Mouse (Mus musculus) cerebellum, adult 8-10 months (tissue): ENCODE measurements around the gene Fam129b.
"Not testable (repeated sequence)": the region's sequence is repeated elsewhere in the genome, so short reads cannot be mapped to it uniquely, and the experiment has no call there.

Experiments
- DNase-seq: peaks from one replicate; pipeline ENCODE4 v3.0.0; 2022

Gene Fam129b

GRCm38 (mm10) chr2:32875675-32876489, at the start of gene Fam129b:
Gene Fam129b (plus strand): TSS chr2:32876114.
- DNase-seq, result peak; percentile 79

DNA sequence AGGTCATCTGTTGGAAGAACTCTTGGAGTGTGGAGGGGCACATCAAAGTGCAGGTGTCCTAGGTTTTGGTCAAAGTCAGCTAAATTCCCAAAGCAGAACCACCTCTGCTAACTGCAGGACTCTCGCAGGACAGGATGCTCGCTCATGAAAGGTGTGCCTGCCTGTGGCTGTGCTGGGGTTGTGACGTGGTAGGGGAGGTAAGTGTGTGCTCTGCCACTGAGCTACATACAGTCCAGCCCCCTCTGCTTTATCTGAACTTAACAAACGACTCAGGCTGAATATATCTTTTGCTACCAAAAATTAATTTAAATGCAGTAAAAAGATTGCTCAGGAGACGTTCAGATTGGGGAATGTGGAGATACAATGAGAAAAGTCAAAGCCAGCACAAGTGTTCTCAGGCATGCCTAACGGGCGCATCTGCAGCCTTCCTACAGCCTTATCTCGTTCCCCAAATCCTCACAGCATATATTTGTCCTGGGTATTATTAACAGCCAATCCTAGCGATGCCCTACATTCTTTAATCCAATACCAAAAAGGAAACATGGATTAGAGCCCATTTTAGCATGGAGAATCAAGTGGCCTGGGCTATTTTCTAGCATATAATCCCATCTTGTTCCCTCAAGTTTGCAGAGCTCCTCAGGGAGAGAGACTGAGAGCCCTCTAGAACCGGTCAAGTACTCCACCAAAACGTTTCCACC, 46.8 kb upstream of the Fam129b start:
- no peak for DNase-seq

DNA sequence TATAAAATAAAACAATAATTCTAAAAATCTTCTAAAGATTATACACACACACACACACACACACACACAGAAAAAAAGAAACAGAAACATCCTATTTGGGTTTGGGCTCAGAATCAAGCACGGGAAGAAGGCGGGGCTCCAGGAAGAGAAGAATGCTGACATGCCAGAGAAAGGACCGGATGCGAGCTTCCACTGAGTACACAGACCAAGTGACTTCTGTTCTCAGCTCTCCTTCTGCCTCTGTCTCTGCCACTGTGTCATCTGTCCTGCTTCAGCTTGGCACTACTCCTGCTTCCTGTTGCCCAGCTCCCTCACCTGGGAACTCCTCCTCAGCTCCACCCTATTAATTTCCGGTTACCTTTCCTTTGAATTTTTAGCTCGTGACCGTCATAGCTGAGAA, 41.4 kb upstream of the Fam129b start:
- DNase-seq, result no peak

GRCm38 (mm10) chr2:32835588-32835987, 40.3 kb upstream of the Fam129b start:
- no peak for DNase-seq

- DNase-seq, result no peak
Observed at GRCm38 (mm10) chr2:32838147-32838884, 37.6 kb upstream of the Fam129b start.

DNA sequence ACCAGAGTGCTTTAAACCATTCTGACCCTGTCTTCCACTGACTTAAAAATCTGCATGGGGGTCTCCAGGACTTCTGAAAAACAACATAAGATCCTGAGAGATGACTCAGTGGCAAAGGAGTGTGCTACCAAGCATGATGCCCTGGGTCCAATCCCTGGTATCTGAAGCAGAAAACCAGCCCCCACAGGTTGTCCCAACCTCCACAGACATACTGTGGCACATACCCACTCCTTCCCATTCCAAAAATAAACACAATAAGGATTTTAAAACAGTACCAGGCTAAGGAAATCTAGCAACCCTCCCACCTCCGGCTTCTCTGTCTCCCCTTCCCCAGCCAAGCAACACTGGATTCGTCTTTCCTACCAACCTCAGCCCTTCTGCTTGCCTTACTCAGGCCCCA, 36.7 kb upstream of the Fam129b start:
- DNase-seq, result no peak

DNA sequence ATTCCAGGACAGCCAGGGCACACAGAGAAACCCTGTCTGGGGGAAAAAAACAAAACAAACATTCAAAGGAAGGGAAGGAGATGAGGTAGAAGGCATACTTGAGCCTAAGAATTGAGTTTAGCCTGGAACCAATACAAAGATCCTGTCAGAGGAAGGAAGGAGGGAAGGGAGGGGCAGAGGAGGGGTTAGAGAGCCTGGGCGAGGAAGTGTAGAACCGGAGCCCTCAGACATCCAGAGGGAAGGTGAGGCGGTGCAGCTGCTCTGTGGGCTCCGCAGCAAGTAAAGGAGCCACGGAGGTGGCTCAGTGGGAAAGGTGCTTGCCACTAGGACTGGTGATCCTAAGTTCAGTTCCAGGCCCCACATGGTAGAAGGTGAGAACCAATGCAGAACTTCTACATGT, 34.8 kb upstream of the Fam129b start:
- no peak for DNase-seq

DNA sequence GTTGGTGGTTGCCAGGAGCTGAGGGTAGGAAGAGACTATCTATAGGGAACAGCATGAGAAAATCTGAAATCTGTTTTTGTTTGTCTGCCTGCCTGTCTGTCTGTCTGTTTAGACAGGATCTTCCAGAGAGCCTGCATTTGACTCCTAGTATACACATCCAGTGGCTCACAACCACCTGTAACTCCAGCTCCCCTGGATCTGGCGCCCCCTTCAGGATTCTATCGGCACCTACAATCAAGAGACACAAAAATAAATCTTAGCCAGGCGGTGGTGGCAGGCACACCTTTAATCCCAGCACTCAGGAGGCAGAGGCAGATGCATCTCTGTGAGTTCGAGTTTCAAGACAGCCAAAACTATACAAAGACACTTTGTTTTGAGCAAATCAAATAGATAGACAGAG, 33.4 kb upstream of the Fam129b start:
- DNase-seq, result no peak

DNA sequence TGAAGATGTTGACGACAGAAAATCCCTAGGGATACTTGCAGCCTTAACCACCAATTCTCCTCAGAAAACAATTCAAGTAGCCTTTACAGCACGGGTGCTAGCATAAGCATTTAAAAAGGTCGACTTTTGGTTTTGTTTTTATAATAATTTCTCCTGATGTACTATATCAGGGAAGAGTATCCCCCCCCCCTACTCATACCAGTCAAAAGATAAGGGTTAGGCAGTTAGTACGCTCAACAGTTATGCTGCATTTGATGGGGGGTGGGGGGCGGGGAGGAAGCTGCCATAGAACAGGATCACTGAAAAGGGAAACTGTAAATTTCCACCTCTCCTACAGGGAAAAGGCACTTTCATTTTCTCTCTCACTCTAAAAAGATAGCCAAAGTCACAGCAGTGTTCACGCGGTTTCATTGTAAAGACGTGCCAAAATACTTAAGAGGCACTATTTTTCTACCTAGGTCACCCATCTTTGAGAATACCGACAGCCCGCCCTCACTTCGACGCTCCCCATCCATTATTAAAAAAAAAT, 30.3 kb upstream of the Fam129b start:
- DNase-seq, result no peak

GRCm38 (mm10) chr2:32846101-32846804, 29.7 kb upstream of the Fam129b start:
- DNase-seq, result peak; percentile 80

GRCm38 (mm10) chr2:32846805-32847467, 29.0 kb upstream of the Fam129b start, which contains the start of gene Stxbp1:
Gene Stxbp1 (minus strand): TSS chr2:32847245.
- DNase-seq, result peak; percentile 90

GRCm38 (mm10) chr2:32847468-32847821, 28.5 kb upstream of the Fam129b start:
- no peak for DNase-seq

DNA sequence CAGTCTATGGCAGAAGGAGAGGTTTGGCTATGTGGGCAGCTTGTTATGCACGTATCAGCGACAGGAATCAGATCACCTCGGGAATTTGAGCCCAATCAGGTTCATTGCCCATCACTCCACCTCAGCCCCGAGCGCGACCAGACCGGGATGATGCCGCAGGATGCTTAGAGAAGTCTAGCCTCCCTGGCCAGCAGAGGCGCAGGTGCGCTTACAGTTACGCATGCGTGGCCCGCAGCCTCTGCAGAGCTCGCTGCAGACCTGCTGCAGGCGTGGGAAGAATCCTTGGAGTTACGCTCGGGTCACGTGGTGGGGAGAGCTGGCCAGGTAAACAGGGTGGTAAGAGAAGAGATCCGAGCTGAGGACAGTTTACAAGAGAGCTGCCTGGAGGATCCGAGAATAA, 23.8 kb upstream of the Fam129b start:
- peak; percentile 87 for DNase-seq

GRCm38 (mm10) chr2:32853716-32854115, 22.2 kb upstream of the Fam129b start:
- not testable (repeated sequence) for DNase-seq

- DNase-seq, result peak; percentile 93
Observed at GRCm38 (mm10) chr2:32854206-32854605, 21.7 kb upstream of the Fam129b start.

DNA sequence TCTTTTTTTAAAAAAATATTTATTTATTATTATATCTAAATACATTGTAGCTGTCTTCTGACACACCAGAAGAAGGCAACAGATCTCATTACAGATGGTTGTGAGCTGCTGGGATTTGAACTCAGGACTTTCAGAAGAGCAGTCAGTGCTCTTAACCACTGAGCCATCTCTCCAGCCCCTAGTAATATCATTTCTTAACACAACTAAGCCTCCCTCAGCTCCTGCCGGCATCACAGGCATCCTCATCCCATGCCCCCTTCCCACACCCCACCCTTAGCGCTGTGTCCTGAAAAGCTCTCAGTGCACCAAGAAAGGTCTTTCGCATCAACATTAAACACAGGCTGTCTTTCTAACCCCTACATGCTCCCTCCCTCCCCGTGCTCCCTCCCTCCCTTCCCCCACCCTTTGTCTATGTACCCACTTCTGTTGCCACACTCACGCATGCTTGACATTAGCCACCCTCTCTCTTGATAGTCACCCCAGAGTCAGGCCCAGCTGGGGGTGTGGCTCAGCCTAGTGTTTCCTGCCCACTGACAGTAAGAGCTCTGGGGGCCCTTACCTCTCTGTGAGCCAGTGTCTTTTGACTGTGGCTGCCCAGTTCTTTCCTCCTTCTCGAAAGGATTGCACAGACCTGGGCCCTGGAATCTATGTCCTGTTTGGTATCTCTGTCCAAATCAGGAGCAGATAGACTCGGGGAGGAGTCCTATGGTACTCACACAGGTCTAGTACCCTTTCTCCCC, 20.7 kb upstream of the Fam129b start:
- no peak for DNase-seq

- no peak for DNase-seq
Observed at GRCm38 (mm10) chr2:32855790-32856465, 20.0 kb upstream of the Fam129b start.

- DNase-seq, result peak; percentile 78
Observed at GRCm38 (mm10) chr2:32857584-32857983, 18.3 kb upstream of the Fam129b start.

DNA sequence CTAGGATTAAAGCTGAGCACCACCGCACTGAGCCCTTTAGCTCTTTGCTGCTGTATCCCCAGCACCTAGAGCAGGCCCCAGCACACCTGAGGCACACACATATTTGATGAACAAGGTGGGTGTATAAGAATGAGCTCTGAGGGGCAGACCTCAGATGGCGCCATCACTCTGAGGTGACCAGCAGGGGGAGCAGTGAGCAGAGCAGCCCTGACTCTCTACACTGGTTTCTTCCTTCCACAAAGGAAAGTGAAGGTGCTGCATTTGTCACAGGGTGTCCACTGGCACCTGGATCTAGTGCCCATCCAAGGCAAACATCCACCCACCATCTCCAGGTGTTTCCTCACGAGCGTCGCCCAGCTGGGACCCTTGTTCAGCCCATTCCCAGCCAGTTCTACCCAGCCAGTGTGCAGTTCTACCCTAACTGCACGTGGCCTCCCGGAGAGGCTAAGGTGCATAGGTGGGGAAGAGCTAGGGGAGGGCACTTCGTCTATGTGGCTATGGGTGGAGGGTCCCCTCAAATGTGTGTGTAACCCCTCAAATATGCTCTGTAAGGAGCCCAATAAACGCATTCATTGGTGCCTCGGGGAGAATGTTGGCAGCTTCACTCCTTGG, 16.8 kb upstream of the Fam129b start:
- DNase-seq, result peak; percentile 65

DNA sequence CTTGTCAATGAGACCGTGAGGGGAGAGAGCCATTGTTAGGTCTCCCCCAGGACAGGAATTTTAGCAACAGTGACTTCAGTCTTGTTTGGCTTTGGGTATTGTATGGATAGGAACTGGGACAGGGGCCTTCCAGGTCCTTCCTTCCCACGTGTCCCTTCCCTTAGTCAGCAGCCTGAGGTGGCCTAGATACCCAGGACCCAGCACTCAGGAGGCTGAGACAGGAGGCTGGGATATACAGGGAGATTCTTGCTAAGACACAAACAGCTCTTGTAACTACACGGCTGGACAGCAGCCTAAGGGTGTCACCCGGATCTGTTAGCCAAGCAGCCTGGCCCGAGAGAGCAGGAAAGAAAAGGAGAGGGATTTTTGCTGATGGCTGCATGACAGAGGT, 16.3 kb upstream of the Fam129b start:
- no peak for DNase-seq
